Mouse (Mus musculus) cerebellum, adult 2 months (tissue): ENCODE results near the gene Txnrd2.

Source experiments
- CTCF ChIP-seq: fragments of 200-500 bp; IDR thresholded peaks from 2 replicates; pipeline ENCODE4 v1.5.1; 2011; ENCODE audit warnings: low read depth, mild to moderate bottlenecking, control low read depth, low read length, moderate library complexity, borderline replicate concordance; ENCODE audit not compliant: insufficient read depth
- POLR2A ChIP-seq: fragments of 200-500 bp; IDR thresholded peaks from 2 replicates; pipeline ENCODE4 v1.6.1; 2011; ENCODE audit warnings: low read length, control low read depth, borderline replicate concordance; ENCODE audit not compliant: insufficient read depth

GRCm38 (mm10) chr16:18518091-18518490 is 91.9 kb downstream of the Txnrd2 start:
- TF ChIP-seq CTCF (no peak), POLR2A (no peak)
